Mouse (Mus musculus) bone marrow, adult 2 months (tissue): Measurements from ENCODE around the gene Trap1a.

Experiments used
- CTCF ChIP-seq: fragments of 200-500 bp; IDR thresholded peaks from 2 replicates; pipeline ENCODE4 v1.5.1; 2011; ENCODE audit warnings: low read length, control low read depth; ENCODE audit not compliant: control insufficient read depth, insufficient read depth
- POLR2A ChIP-seq: fragments of 200-500 bp; IDR thresholded peaks from 2 replicates; pipeline ENCODE4 v1.6.1; 2011; ENCODE audit warnings: low read depth, mild to moderate bottlenecking, control low read depth, low read length, borderline replicate concordance; ENCODE audit not compliant: control insufficient read depth

DNA sequence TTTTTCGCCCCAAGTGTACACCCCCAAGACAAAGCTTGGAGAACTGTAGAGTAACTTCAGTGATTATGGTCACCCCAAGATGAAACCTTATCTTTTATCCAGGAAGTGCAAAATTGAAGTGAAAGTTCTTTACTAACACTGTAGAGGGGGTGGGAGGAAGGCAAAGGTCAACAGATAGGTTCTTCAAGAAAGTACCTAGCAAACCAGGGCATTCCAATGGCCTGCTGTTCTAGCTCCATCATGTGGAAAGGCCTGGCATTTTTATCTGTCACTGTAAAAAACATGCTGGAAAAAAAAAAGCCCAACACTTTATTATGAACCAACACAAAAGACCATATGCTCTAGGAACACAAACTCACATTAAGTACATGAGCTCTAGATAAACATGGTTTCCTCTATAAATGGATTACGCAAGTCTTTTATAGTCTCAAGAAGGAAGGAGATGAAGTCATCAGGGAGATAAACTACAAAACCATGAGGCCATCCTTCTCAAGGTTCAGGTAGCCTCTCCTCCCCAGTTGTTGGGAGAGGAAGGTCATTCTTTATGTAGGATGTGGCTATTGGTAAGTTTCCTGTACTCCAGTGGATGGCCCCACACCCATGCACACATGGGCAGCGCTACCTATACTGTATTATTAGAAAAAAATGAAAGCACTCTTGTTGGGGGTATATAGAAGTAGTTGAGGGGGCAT lies 33.5 kb downstream of the Trap1a start:
- TF ChIP-seq CTCF (no peak), POLR2A (no peak)
